Mouse (Mus musculus): Measurements from ENCODE around the gene Fmn2. TPM values are rescaled to one million over a fixed set of nuclear protein-coding genes. Genes with fewer than 3 reads are reported as not detected.

Fmn2 gene
- polyA plus RNA-seq, 1 experiment = 0.72 TPM

DNA sequence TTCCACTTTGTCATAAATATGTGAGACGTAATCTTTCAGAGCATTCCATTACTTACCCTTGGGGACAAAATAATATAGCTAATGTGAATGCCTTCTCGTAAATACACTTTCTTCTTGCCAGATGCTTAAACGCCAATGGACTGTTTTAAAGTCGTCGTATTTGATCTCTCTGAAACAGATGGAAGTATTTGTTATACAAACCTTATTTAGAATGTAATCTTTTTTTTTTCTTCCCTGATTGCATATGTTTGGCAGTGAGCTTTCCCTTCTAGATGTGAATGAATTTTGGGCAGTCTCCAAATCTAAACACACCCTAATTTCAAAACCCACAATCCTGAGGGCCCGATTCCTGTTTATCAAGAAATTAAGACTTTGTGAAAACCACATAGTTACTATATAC lies 173.7 kb downstream of the Fmn2 start:
- H3K27ac ChIP-seq (ENCODE audit: insufficient read depth, low read length) = no peak overlapping the region
- peaks cover 10% of the 10 kb centered on the region; the same call in 1 of the 2 replicates for H3K4me1 ChIP-seq (ENCODE audit: control insufficient read depth, insufficient read depth, low read length)
- TF ChIP-seq CTCF (IDR thresholded peaks at IDR 0.05; ENCODE audit: borderline replicate concordance, insufficient read depth, low read length) = no peak
- no peak overlapping the region for H3K4me3 ChIP-seq (ENCODE audit: insufficient read depth, low read length)

DNA sequence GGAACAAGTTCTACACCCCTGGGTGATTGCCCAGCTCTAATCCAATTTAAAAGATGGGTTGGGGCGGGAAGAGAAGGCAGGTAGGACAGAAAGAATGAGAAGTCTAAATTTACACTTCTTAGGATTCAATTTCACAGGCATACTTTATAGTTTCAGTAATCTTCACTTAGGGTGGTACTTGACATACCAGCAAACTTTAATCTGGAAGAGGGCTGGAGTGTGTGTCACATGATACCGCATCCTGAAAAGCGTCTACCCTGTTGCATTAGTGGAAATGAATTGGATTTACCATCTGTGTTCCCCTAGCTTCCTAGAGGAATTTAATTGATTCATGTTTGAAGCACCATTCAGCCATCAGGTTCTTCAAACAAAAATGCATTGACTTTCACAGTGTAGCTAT lies 174.6 kb downstream of the Fmn2 start:
- H3K4me1 ChIP-seq (ENCODE audit: control insufficient read depth, insufficient read depth, low read length) = peaks cover 10% of the 10 kb centered on the region; the same call in 1 of the 2 replicates
- no peak overlapping the region for H3K4me3 ChIP-seq (ENCODE audit: insufficient read depth, low read length)
- H3K27ac ChIP-seq (ENCODE audit: insufficient read depth, low read length) = no peak overlapping the region
- TF ChIP-seq POLR2A (IDR thresholded peaks at IDR 0.05; ENCODE audit: low read depth, low read length) (no peak), CTCF (IDR thresholded peaks at IDR 0.05; ENCODE audit: borderline replicate concordance, insufficient read depth, low read length) (no peak)

DNA sequence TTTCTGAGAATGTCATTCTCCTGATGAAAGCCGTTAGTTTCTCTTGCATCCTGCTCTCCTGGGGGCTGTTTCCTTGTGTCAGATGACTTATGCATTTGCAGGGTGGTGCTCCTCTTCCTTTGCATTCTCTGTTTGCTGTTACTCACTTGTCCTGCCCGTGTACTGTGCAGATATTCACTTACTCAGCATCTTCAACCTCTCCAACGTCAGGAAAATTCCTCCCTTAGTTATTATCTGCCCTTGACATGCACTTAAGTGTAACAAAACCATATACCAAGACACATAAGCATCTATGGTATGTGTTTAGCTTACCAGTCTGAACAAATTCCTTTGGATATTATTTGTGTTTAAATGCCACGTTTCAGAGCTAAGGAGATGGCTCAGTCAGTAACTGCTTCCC lies 175.6 kb downstream of the Fmn2 start:
- Histone ChIP-seq H3K27ac (ENCODE audit: insufficient read depth, low read length) (peak overlapping the region; percentile 78), H3K4me1 (ENCODE audit: control insufficient read depth, insufficient read depth, low read length) (peaks cover 10% of the 10 kb centered on the region; the same call in 1 of the 2 replicates), H3K4me3 (ENCODE audit: insufficient read depth, low read length) (no peak overlapping the region)
- no peak for TF ChIP-seq POLR2A (IDR thresholded peaks at IDR 0.05; ENCODE audit: low read depth, low read length)
- TF ChIP-seq CTCF (IDR thresholded peaks at IDR 0.05; ENCODE audit: borderline replicate concordance, insufficient read depth, low read length) = no peak

- H3K4me3 ChIP-seq (ENCODE audit: insufficient read depth, low read length) = no peak overlapping the region
- no peak overlapping the region for H3K27ac ChIP-seq (ENCODE audit: insufficient read depth, low read length)
- TF ChIP-seq CTCF (IDR thresholded peaks at IDR 0.05; ENCODE audit: borderline replicate concordance, insufficient read depth, low read length) (no peak), POLR2A (IDR thresholded peaks at IDR 0.05; ENCODE audit: low read depth, low read length) (no peak)
- peaks cover 2% of the 10 kb centered on the region for H3K4me1 ChIP-seq (ENCODE audit: control insufficient read depth, insufficient read depth, low read length)
Observed at GRCm38 (mm10) chr1:174689301-174689700, 187.7 kb downstream of the Fmn2 start.

DNA sequence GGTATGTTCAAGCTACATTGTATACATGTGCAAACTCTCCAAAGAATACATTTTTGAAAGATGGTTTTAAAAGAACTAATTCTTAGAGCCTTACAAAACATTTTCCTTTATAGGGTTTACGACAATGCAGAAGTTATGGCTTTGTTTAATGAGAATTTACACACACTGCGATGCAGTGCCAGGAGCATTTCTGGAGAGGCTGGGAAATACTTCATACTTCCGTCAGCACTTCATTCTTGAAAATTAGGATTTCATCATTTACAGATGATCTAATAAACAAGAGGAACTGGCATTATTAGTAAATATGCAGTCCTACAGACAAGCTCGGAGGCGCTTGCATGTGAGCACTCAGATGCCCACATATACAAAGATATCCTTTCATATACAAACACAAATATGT lies 199.2 kb downstream of the Fmn2 start:
- no peaks in the 10 kb centered on the region for H3K4me1 ChIP-seq (ENCODE audit: control insufficient read depth, insufficient read depth, low read length)
- TF ChIP-seq CTCF (IDR thresholded peaks at IDR 0.05; ENCODE audit: borderline replicate concordance, insufficient read depth, low read length) (no peak), POLR2A (IDR thresholded peaks at IDR 0.05; ENCODE audit: low read depth, low read length) (no peak)
- H3K4me3 ChIP-seq (ENCODE audit: insufficient read depth, low read length) = no peak overlapping the region
- H3K27ac ChIP-seq (ENCODE audit: insufficient read depth, low read length) = no peak overlapping the region

DNA sequence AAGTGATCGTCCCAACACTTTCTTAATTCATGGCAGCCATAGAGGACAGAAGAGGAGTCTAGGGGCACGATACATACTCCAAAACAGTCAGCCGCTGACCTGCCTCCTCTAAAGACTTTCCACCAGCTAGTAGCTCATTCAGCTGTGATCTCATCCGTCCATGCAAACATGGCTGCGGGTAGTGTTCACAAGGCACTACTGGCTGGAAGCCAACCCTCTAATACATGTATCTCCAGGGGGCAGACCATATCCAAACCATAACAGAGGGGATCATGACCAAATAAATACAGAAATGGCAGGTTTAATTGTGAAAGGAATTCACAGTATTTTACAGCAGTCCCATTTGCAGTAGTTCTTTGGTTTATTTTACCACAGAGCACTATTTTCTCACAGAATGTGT lies 200.2 kb downstream of the Fmn2 start:
- Histone ChIP-seq H3K4me3 (ENCODE audit: insufficient read depth, low read length) (no peak overlapping the region), H3K27ac (ENCODE audit: insufficient read depth, low read length) (no peak overlapping the region), H3K4me1 (ENCODE audit: control insufficient read depth, insufficient read depth, low read length) (no peaks in the 10 kb centered on the region)
- TF ChIP-seq CTCF (IDR thresholded peaks at IDR 0.05; ENCODE audit: borderline replicate concordance, insufficient read depth, low read length) (no peak), POLR2A (IDR thresholded peaks at IDR 0.05; ENCODE audit: low read depth, low read length) (no peak)

DNA sequence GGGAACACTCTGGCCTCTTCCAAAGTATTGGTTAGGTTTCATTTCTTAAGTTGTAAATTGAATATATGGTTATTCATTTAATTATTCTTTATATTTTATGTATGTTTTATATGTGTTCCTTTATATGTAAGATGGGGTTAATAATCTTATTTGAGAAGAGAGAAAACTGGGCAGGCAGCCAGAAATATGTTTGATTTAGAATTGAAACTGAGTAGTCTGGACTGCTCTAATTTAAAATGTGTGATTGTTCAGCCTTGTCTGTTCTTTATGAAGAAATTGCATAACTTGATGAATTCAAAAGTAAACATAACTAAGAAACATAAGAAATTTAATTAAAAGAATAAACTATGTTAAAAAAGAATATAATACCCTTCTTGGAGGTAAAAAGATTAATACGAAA lies 202.3 kb downstream of the Fmn2 start:
- Histone ChIP-seq H3K27ac (ENCODE audit: insufficient read depth, low read length) (no peak overlapping the region), H3K4me1 (ENCODE audit: control insufficient read depth, insufficient read depth, low read length) (no peaks in the 10 kb centered on the region), H3K4me3 (ENCODE audit: insufficient read depth, low read length) (no peak overlapping the region)
- no peak for TF ChIP-seq POLR2A (IDR thresholded peaks at IDR 0.05; ENCODE audit: low read depth, low read length)
- TF ChIP-seq CTCF (IDR thresholded peaks at IDR 0.05; ENCODE audit: borderline replicate concordance, insufficient read depth, low read length) = no peak

DNA sequence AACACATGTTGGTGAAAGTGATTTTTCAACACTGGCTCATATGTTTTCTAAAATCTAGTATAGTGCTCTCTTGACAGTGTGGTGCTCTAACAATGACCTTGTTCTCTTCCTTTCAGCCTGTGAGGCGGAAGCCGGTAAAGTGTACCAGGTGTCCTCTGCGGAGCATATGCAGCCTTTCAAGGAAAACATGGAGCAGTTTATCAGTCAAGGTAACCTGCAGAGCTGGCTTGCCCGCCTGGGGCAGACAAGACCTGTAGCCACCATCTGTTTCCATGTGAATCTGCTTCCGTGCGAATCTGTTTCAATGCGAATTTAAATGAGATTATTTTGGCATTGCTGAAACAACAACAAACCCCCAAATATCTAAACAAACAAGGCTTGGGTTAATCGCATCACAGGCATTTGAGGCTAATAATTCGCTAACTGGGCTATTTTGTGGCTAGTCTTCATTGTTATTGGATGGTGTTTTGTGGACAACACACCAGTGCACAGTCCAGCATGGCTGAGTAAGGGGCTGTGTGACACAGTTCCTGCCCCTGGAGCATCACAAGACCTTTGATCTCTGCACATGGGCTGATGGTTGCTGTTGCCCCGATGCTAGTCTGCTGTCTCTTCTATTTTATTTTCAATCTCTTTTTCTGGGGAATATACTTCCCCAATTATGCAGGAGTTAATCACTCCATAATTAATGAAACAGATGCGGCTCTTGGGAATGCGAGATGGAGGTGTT lies 218.3 kb downstream of the Fmn2 start:
- no peaks in the 10 kb centered on the region for H3K4me1 ChIP-seq (ENCODE audit: control insufficient read depth, insufficient read depth, low read length)
- TF ChIP-seq POLR2A (IDR thresholded peaks at IDR 0.05; ENCODE audit: low read depth, low read length) (no peak), CTCF (IDR thresholded peaks at IDR 0.05; ENCODE audit: borderline replicate concordance, insufficient read depth, low read length) (no peak)
- no peak overlapping the region for H3K4me3 ChIP-seq (ENCODE audit: insufficient read depth, low read length)
- H3K27ac ChIP-seq (ENCODE audit: insufficient read depth, low read length) = no peak overlapping the region

GRCm38 (mm10) chr1:174728771-174729170 lies 227.1 kb downstream of the Fmn2 start:
- no peak overlapping the region for H3K4me3 ChIP-seq (ENCODE audit: insufficient read depth, low read length)
- TF ChIP-seq POLR2A (IDR thresholded peaks at IDR 0.05; ENCODE audit: low read depth, low read length) (no peak), CTCF (IDR thresholded peaks at IDR 0.05; ENCODE audit: borderline replicate concordance, insufficient read depth, low read length) (no peak)
- H3K27ac ChIP-seq (ENCODE audit: insufficient read depth, low read length) = no peak overlapping the region
- no peaks in the 10 kb centered on the region for H3K4me1 ChIP-seq (ENCODE audit: control insufficient read depth, insufficient read depth, low read length)

DNA sequence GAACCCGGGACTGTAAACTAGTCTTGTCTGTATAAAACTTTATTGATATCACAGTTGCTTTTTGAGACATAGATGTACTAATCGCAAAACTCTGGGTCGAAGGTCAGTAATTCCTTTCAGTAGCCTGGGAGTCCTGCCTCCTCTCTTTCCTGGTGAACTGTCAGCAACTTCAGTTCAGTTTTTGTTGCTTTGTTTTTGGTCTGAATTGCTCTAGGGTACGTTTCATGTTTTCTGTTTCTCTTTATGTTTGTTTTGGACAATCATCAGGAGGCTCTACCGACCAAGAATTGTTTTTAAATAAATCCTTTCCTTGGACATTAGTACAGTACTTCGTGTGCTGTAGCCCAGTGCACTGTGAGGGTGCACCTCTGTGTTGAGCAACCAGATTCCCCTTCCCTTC lies 231.1 kb downstream of the Fmn2 start:
- no peak for TF ChIP-seq CTCF (IDR thresholded peaks at IDR 0.05; ENCODE audit: borderline replicate concordance, insufficient read depth, low read length)
- TF ChIP-seq POLR2A (IDR thresholded peaks at IDR 0.05; ENCODE audit: low read depth, low read length) = no peak
- Histone ChIP-seq H3K4me1 (ENCODE audit: control insufficient read depth, insufficient read depth, low read length) (no peaks in the 10 kb centered on the region), H3K27ac (ENCODE audit: insufficient read depth, low read length) (no peak overlapping the region), H3K4me3 (ENCODE audit: insufficient read depth, low read length) (no peak overlapping the region)
